Mouse (Mus musculus) MEL (cell line): ENCODE measurements at regions not wholly inside any gene's neighbourhood (a gene's known extent, or its start where the extent isn't known, plus 50 kb on each side); places are given as distances from the start of the nearest gene placed in this dataset.

Experiments used
- DNase-seq: peaks from one replicate; pipeline ENCODE4 v3.0.0; 2011; ENCODE audit warnings: low read depth, low spot score
- H3K27ac ChIP-seq: 2 replicates; pipeline ENCODE4 v1.5.1; 2012; ENCODE audit warnings: low read depth, mild to moderate bottlenecking, control low read depth, low read length, moderate library complexity; ENCODE audit not compliant: control insufficient read depth
- H3K27me3 ChIP-seq, 2 experiments: fragments of 150-350 bp in 1 of 2; sonication (generic) in 1 of 2; 2 replicates each; pipeline ENCODE4 v1.6.1; 2012; ENCODE audit warnings: low read length in 2 of 2, mild to moderate bottlenecking in 2 of 2, improper control_type of control experiment in 1 of 2, moderate library complexity in 1 of 2; ENCODE audit not compliant: insufficient read depth in 2 of 2, control insufficient read depth in 1 of 2
- H3K36me3 ChIP-seq, 2 experiments: 2 replicates each; pipeline ENCODE4 v1.6.1; 2012 to 2014; ENCODE audit warnings: low read length in 2 of 2, improper control_type of control experiment in 1 of 2, inconsistent platforms in 1 of 2, mild to moderate bottlenecking in 1 of 2; ENCODE audit not compliant: insufficient read depth in 2 of 2, control insufficient read depth in 1 of 2
- H3K4me1 ChIP-seq, 2 experiments: fragments of 150-350 bp in 1 of 2; sonication (generic) in 1 of 2; 2 replicates each; pipeline ENCODE4 v1.6.1; 2012; ENCODE audit warnings: low read length in 2 of 2, improper control_type of control experiment in 1 of 2, mild to moderate bottlenecking in 1 of 2; ENCODE audit not compliant: insufficient read depth in 2 of 2, control insufficient read depth in 1 of 2
- H3K4me3 ChIP-seq, 2 experiments: fragments of 150-350 bp in 1 of 2; sonication (generic) in 1 of 2; 2 replicates each; pipeline ENCODE4 v1.5.1; 2012; ENCODE audit warnings: low read depth in 2 of 2, low read length in 2 of 2, mild to moderate bottlenecking in 2 of 2, moderate library complexity in 2 of 2, control low read depth in 1 of 2, improper control_type of control experiment in 1 of 2; ENCODE audit not compliant: control insufficient read depth in 1 of 2, insufficient read depth in 1 of 2
- H3K79me2 ChIP-seq: 2 replicates; pipeline ENCODE4 v1.6.1; 2012; ENCODE audit warnings: mild to moderate bottlenecking, low read length, moderate library complexity; ENCODE audit not compliant: control insufficient read depth, poor library complexity, insufficient read depth
- H3K9ac ChIP-seq: 2 replicates; pipeline ENCODE4 v1.6.1; 2012; ENCODE audit warnings: low read depth, mild to moderate bottlenecking, control low read depth, low read length, moderate library complexity; ENCODE audit not compliant: control insufficient read depth, poor library complexity, severe bottlenecking
- H3K9me3 ChIP-seq: fragments of 150-350 bp; sonication (generic); replicated peaks from 2 replicates; pipeline ENCODE4 v1.6.1; 2012; ENCODE audit warnings: mild to moderate bottlenecking, low read length, improper control_type of control experiment, moderate library complexity; ENCODE audit not compliant: insufficient read depth
- CTCF ChIP-seq, 3 experiments: IDR thresholded peaks in 2 of 3; conservative IDR thresholded peaks in 1 of 3; 2 replicates each; pipeline ENCODE4 v1.5.1; 2011 to 2012; ENCODE audit warnings: low read length in 3 of 3, low read depth in 2 of 3, mild to moderate bottlenecking in 2 of 3, improper control_type of control experiment in 1 of 3, inconsistent platforms in 1 of 3, mixed read lengths in 1 of 3, moderate library complexity in 1 of 3; ENCODE audit not compliant: control insufficient read depth in 1 of 3, insufficient read depth in 1 of 3, poor library complexity in 1 of 3, severe bottlenecking in 1 of 3
- E2F4 ChIP-seq: IDR thresholded peaks from 2 replicates; pipeline ENCODE4 v1.6.1; 2011; ENCODE audit warnings: low read depth, low read length, improper control_type of control experiment, borderline replicate concordance
- HCFC1 ChIP-seq: IDR thresholded peaks from 2 replicates; pipeline ENCODE4 v1.6.1; 2012; ENCODE audit warnings: low read depth, mild to moderate bottlenecking, inconsistent platforms, low read length, improper control_type of control experiment, moderate library complexity
- JUND ChIP-seq: IDR thresholded peaks from 2 replicates; pipeline ENCODE4 v1.6.1; 2011; ENCODE audit warnings: low read depth, mild to moderate bottlenecking, improper control_type of control experiment, low read length
- MAFK ChIP-seq: IDR thresholded peaks from 2 replicates; pipeline ENCODE4 v1.6.1; 2011; ENCODE audit warnings: low read depth, mild to moderate bottlenecking, low read length, improper control_type of control experiment, borderline replicate concordance
- MAX ChIP-seq: IDR thresholded peaks from 2 replicates; pipeline ENCODE4 v1.6.1; 2011; ENCODE audit warnings: low read length, improper control_type of control experiment
- MAZ ChIP-seq: IDR thresholded peaks from 2 replicates; pipeline ENCODE4 v1.6.1; 2012; ENCODE audit warnings: low read depth, mild to moderate bottlenecking, inconsistent platforms, low read length, improper control_type of control experiment
- MEF2A ChIP-seq: IDR thresholded peaks from 2 replicates; pipeline ENCODE4 v1.6.1; 2014; ENCODE audit warnings: low read depth, mild to moderate bottlenecking, inconsistent platforms, low read length, improper control_type of control experiment; ENCODE audit not compliant: poor library complexity, insufficient replicate concordance, severe bottlenecking; ENCODE audit errors: extremely low read depth
- MYB ChIP-seq: IDR thresholded peaks from 2 replicates; pipeline ENCODE4 v1.6.1; 2011; ENCODE audit warnings: mild to moderate bottlenecking, low read depth, low read length, improper control_type of control experiment
- NELFE ChIP-seq: IDR thresholded peaks from 2 replicates; pipeline ENCODE4 v1.6.1; 2011; ENCODE audit warnings: low read depth, low read length, improper control_type of control experiment
- POLR2AphosphoS2 ChIP-seq: IDR thresholded peaks from 2 replicates; pipeline ENCODE4 v1.6.1; 2011; ENCODE audit warnings: low read length, improper control_type of control experiment
- POLR2AphosphoS5 ChIP-seq: IDR thresholded peaks from 2 replicates; pipeline ENCODE4 v1.6.1; 2012; ENCODE audit warnings: low read depth, borderline replicate concordance, mild to moderate bottlenecking, inconsistent platforms, low read length, moderate library complexity, mixed read lengths
- RAD21 ChIP-seq: IDR thresholded peaks from 2 replicates; pipeline ENCODE4 v1.6.1; 2011; ENCODE audit warnings: mild to moderate bottlenecking, low read depth, low read length, improper control_type of control experiment
- SMC3 ChIP-seq: IDR thresholded peaks from 2 replicates; pipeline ENCODE4 v1.6.1; 2011; ENCODE audit warnings: low read depth, low read length, improper control_type of control experiment
- ZMIZ1 ChIP-seq: IDR thresholded peaks from 2 replicates; pipeline ENCODE4 v1.6.1; 2012; ENCODE audit warnings: low read depth, mild to moderate bottlenecking, inconsistent platforms, low read length, improper control_type of control experiment, moderate library complexity
- ZNF384 ChIP-seq: IDR thresholded peaks from 2 replicates; pipeline ENCODE4 v1.6.1; 2012; ENCODE audit warnings: low read depth, mild to moderate bottlenecking, inconsistent platforms, low read length, improper control_type of control experiment

DNA sequence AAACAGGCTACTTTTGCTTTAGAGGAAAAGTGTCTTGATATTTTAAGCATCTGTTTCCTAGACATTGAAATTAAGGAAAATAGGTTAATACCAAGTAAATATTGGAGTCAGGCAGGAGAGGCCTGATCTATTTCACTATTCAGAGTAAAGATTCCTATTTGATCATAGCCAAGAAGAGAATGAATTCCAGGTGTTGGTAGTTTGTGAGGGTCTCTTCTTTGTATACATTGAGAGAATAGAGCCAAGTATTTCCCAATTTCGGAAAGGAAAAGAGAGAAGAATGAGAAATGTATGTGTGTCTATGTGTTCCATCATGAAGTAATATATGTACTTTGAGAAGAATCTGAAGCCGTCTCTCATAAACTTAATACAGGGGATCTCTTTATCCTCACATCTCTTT, 756.7 kb downstream of the Adgrl2 start:
- H3K4me3 ChIP-seq: no peak overlapping the region
- no peak for DNase-seq
- no peaks in the 10 kb centered on the region for H3K27me3 ChIP-seq
- H3K36me3 ChIP-seq: 0 out of 4 replicates have a peak, but pooled peaks cover 0 to 3% of the 10 kb centered on the region in 2 experiments
- H3K9me3 ChIP-seq: no peaks in the 10 kb centered on the region
- no peak overlapping the region for H3K27ac ChIP-seq
- no peaks in the 10 kb centered on the region for H3K4me1 ChIP-seq
- TF ChIP-seq JUND (no peak), SMC3 (no peak), NELFE (no peak), MAX (no peak)
- H3K9ac ChIP-seq: no peak overlapping the region
- H3K79me2 ChIP-seq: no peaks in the 10 kb centered on the region

DNA sequence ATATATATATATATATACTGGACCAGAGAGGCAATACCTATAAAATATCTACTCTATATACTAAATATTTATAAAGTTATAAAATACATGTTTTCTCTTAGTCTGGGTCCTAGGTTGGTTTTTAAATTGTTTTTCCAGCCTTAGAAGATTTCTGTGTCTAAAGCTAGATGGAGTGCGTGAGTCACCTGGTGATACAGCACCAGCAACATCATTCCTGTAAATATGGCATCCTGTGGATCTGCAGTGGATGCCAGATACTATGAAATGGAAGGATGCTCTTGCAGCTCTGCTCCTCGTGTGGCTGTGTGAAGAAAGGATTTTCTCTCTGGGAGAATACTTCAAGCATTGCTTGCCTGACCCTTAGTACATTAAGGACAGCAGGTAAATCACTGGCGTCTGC, 761.2 kb downstream of the Adgrl2 start:
- H3K36me3 ChIP-seq: 0 out of 4 replicates have a peak, but pooled peaks cover 0 to 2% of the 10 kb centered on the region in 2 experiments

DNA sequence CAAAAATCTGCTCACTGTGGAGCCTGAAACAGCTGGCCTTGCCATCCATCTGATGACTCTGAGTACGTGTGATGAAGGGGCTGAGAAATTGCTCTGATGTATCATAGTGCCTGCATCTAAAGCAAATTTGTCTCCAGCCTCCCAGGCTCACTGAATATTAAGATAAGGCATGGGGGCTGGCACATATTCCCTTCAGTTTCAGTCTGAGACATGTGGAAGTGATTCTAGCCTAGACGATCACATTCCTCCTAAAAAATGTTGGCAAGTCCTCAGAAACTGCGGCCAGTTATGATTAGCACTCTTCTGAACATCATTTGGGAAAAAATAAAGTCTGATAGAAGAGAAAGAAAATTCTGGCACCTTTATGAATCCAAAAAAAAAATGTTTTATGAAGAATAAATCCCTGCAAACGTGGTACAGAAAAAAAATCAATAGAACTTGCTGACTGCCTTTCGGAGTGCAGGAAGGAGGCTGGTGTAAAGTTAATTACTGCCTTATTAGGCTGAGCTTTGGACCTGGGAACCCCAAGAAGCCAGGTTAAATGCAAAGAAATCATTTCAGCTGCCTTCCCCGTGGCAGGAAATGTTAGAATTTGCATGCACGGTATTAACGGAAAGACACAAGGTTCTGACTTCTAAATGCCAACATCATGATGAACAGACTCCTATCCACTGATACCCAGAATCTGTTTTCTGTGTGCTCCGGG, 762.2 kb downstream of the Adgrl2 start:
- DNase-seq: no peak
- no peaks in the 10 kb centered on the region for H3K79me2 ChIP-seq
- no peaks in the 10 kb centered on the region for H3K9me3 ChIP-seq
- no peak overlapping the region for H3K4me3 ChIP-seq
- no peak for TF ChIP-seq ZMIZ1
- no peak for TF ChIP-seq JUND
- TF ChIP-seq HCFC1: no peak
- TF ChIP-seq CTCF (IDR thresholded peaks at IDR 0.05 in 2 of 3, conservative IDR thresholded peaks at IDR 0.05 in 1 of 3; ENCODE audit: control insufficient read depth in 1 of 3, insufficient read depth in 1 of 3, low read depth in 2 of 3, low read length in 3 of 3, poor library complexity in 1 of 3, severe bottlenecking in 1 of 3): no peak
- TF ChIP-seq ZNF384: no peak
- TF ChIP-seq POLR2AphosphoS5: no peak
- TF ChIP-seq SMC3: no peak
- TF ChIP-seq MAFK: no peak
- no peak for TF ChIP-seq MYB
- TF ChIP-seq RAD21: no peak
- TF ChIP-seq POLR2AphosphoS2: no peak
- no peak for TF ChIP-seq MAZ
- no peak for TF ChIP-seq MEF2A
- 0 out of 4 replicates have a peak, but pooled peaks cover 0 to 2% of the 10 kb centered on the region in 2 experiments for H3K36me3 ChIP-seq
- H3K4me1 ChIP-seq: no peaks in the 10 kb centered on the region
- H3K27ac ChIP-seq: no peak overlapping the region
- H3K9ac ChIP-seq: no peak overlapping the region
- no peaks in the 10 kb centered on the region for H3K27me3 ChIP-seq

More for the DNA sequence above, 761.2 kb downstream of the Adgrl2 start:
- H3K27ac ChIP-seq: peak overlapping the region; percentile 22
- peak; percentile 30 for DNase-seq
- H3K9me3 ChIP-seq: no peaks in the 10 kb centered on the region
- peak overlapping the region; percentile 49 to 89 for H3K4me3 ChIP-seq
- TF ChIP-seq SMC3 (0 out of 2 replicates have a peak, but pooled peaks have one; percentile 4), E2F4 (no peak)
- TF ChIP-seq, all 39 proteins: peak for 1
- Histone ChIP-seq H3K4me1 (no peaks in the 10 kb centered on the region), H3K27me3 (no peaks in the 10 kb centered on the region), H3K79me2 (no peaks in the 10 kb centered on the region), H3K9ac (peak overlapping the region; percentile 31)
